Mouse (Mus musculus) hindbrain, embryonic 10.5 days (tissue): ENCODE data around the gene Pla2r1. TPM values are rescaled to one million over a fixed set of nuclear protein-coding genes. Genes with fewer than 3 reads are reported as not detected.

Source experiments
- DNase-seq: peaks from one replicate; pipeline ENCODE4 v3.0.0-alpha.2; 2017; ENCODE audit warnings: low spot score
- H3K27ac ChIP-seq: fragments of 300-500 bp; sonication (generic); 2 replicates; pipeline ENCODE4 v1.5.1; 2016; ENCODE audit warnings: mild to moderate bottlenecking, moderate library complexity
- H3K27me3 ChIP-seq: fragments of 300-500 bp; sonication (generic); 2 replicates; pipeline ENCODE4 v1.6.1; 2016; ENCODE audit warnings: mild to moderate bottlenecking; ENCODE audit not compliant: poor library complexity, insufficient read depth, severe bottlenecking
- H3K36me3 ChIP-seq: fragments of 300-500 bp; sonication (generic); 2 replicates; pipeline ENCODE4 v1.6.1; 2016; ENCODE audit warnings: mild to moderate bottlenecking, moderate library complexity
- H3K4me1 ChIP-seq: fragments of 300-500 bp; sonication (generic); replicated peaks from 2 replicates; pipeline ENCODE4 v1.6.1; 2016; ENCODE audit warnings: mild to moderate bottlenecking
- H3K4me3 ChIP-seq: fragments of 300-500 bp; sonication (generic); 2 replicates; pipeline ENCODE4 v1.5.1; 2016; ENCODE audit warnings: mild to moderate bottlenecking, moderate library complexity
- H3K9me3 ChIP-seq: fragments of 300-500 bp; sonication (generic); 2 replicates; pipeline ENCODE4 v1.6.1; 2016; ENCODE audit warnings: mild to moderate bottlenecking, moderate library complexity
- WGBS: fragments of 180-500 bp; shearing (Covaris S2); methylation state at CpG from one replicate; pipeline ENCODE4 v1.1.7; 2016; 5-methylcytosine and 5-hydroxymethylcytosine counted together
- polyA plus RNA-seq: library from polyadenylated mRNA; unstranded; fragments of >200 nt; fragmentation: Nextera tagmentation; extraction: Ambion mirVana; gene quantifications from 2 replicates; pipeline ENCODE4 v1.2.1, GENCODE M21; 2016

Pla2r1 gene
- polyA plus RNA-seq: 0.95 and 1.5 TPM in 2 replicates

GRCm38 (mm10) chr2:60552902-60553682 is at the start of gene Pla2r1:
Pla2r1 (minus strand) TSS chr2:60553308.
- Histone ChIP-seq H3K27me3 (peaks cover 23% of the 10 kb centered on the region), H3K4me1 (peaks cover 15% of the 10 kb centered on the region), H3K9me3 (no peaks in the 10 kb centered on the region), H3K4me3 (peak within 1 kb of the TSS; percentile 58), H3K27ac (peak within 1 kb of the TSS; percentile 67), H3K36me3 (no peaks in the 10 kb centered on the region)
- WGBS: 2% methylated on average over 33 of the region's 33 CpGs
- DNase-seq: peak; percentile 67

GRCm38 (mm10) chr2:60601326-60601725 is 48.2 kb upstream of the Pla2r1 start:
- 87% methylated on average over 2 of the region's 2 CpGs for WGBS
- no peak for DNase-seq
- Histone ChIP-seq H3K4me3 (no peak overlapping the region), H3K9me3 (no peaks in the 10 kb centered on the region), H3K27me3 (no peaks in the 10 kb centered on the region), H3K4me1 (no peaks in the 10 kb centered on the region), H3K36me3 (no peaks in the 10 kb centered on the region), H3K27ac (no peak overlapping the region)

DNA sequence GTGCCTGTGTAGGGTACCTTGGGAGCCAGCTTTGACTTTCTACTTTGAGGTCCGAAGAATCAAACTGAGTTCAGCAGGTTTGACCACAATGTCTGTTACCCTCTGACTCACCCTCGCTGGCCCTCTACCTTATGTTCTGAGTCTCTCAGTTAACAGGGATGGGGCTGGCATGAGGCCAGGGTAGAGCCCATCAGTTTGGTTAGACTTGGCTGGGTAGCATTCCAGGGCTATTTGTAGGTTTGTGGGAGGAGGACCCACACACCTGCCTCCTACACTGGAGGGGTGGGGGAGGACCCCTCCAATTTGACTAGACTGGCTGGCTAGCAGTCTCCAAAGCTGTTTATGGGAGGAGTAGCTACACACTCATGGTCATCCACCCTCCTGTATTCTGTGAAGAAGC is 47.8 kb upstream of the Pla2r1 start:
- Histone ChIP-seq H3K9me3 (no peaks in the 10 kb centered on the region), H3K27me3 (no peaks in the 10 kb centered on the region), H3K27ac (no peak overlapping the region), H3K4me1 (no peaks in the 10 kb centered on the region), H3K4me3 (no peak overlapping the region), H3K36me3 (no peaks in the 10 kb centered on the region)
- 91% methylated on average over 2 of the region's 2 CpGs for WGBS
- DNase-seq: no peak

DNA sequence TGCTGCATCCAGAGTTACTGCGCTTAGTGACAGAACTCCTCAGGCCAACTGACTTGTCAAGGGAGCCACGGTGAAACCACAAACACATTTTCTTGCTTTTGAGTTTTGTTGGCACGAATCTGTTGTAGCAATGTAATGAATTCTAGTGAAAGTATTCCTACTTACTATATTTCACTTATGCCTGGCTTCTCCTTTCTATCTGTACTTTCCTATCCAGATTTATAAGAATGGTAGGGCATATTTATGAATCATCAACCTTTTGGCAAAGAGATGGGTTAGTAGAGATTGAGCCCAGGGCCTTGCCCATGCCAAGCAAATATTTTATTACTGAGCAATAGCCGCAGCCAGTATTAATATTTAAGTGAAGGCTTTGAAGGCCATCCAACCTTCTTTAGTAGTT is 30.3 kb upstream of the Pla2r1 start:
- no peak for DNase-seq
- Histone ChIP-seq H3K27me3 (no peaks in the 10 kb centered on the region), H3K27ac (no peak overlapping the region), H3K4me3 (no peak overlapping the region), H3K9me3 (0 out of 2 replicates have a peak, but pooled peaks cover 2% of the 10 kb centered on the region), H3K36me3 (no peaks in the 10 kb centered on the region), H3K4me1 (no peaks in the 10 kb centered on the region)
- 92% methylated on average over 4 of the region's 4 CpGs for WGBS

GRCm38 (mm10) chr2:60554561-60554960 is 1.5 kb upstream of the Pla2r1 start:
- 70% methylated on average over 4 of the region's 4 CpGs for WGBS
- no peaks in the 10 kb centered on the region for H3K9me3 ChIP-seq
- H3K4me1 ChIP-seq: peaks cover 15% of the 10 kb centered on the region
- DNase-seq: no peak
- no peak overlapping the region for H3K4me3 ChIP-seq
- H3K27ac ChIP-seq: no peak overlapping the region
- peaks cover 23% of the 10 kb centered on the region for H3K27me3 ChIP-seq
- no peaks in the 10 kb centered on the region for H3K36me3 ChIP-seq

DNA sequence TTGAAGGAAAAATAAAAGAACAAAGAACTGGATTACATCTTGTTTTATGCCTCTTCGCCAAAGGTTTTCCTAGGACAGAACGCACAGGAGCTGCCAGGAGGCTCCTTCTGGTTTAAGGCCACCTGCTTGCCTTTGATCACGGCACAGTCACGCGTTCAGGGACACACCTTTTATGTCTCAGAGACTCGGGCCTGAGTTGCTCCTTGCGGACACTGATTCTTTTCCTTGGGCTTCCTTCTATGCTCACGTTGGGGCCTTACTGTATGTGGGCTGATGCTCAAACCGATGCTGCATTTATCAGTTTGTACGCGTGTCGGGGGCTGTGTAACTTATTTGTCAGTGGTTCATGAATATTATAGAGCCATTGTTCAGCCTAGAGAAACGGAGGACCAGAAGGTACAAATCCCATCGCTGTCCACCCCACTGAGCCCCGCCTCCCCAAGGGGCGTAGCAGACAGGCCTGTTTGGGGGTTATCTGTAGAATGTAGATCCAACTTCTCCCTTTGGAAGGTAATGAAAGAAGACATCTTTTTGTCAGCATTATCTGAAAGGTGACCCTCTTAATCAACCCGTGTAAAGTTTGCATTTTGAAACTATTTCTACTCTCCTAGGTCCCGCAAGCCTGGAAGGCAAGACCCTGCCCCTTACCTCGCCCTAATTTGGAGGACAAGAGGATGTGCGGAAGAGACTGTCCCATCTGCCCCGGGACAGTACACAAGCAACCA is 769 bp downstream of the Pla2r1 start:
- 17% methylated on average over 21 of the region's 21 CpGs for WGBS
- H3K4me3 ChIP-seq: peak overlapping the region; percentile 58
- DNase-seq: no peak
- peaks cover 23% of the 10 kb centered on the region for H3K27me3 ChIP-seq
- no peaks in the 10 kb centered on the region for H3K9me3 ChIP-seq
- H3K27ac ChIP-seq: peak overlapping the region; percentile 67
- peaks cover 15% of the 10 kb centered on the region for H3K4me1 ChIP-seq
- no peaks in the 10 kb centered on the region for H3K36me3 ChIP-seq

GRCm38 (mm10) chr2:60551673-60552072 is 1.4 kb downstream of the Pla2r1 start:
- Histone ChIP-seq H3K4me3 (no peak overlapping the region), H3K27ac (no peak overlapping the region), H3K4me1 (peaks cover 15% of the 10 kb centered on the region), H3K36me3 (no peaks in the 10 kb centered on the region), H3K9me3 (no peaks in the 10 kb centered on the region), H3K27me3 (peaks cover 23% of the 10 kb centered on the region)
- no peak for DNase-seq
- WGBS: 46% methylated on average over 2 of the region's 2 CpGs

- H3K27ac ChIP-seq: no peak overlapping the region
- DNase-seq: no peak
- no peaks in the 10 kb centered on the region for H3K36me3 ChIP-seq
- no peaks in the 10 kb centered on the region for H3K9me3 ChIP-seq
- H3K4me1 ChIP-seq: peaks cover 15% of the 10 kb centered on the region
- H3K4me3 ChIP-seq: no peak overlapping the region
- H3K27me3 ChIP-seq: peaks cover 23% of the 10 kb centered on the region
- 94% methylated on average over 8 of the region's 8 CpGs for WGBS
These were observed 2.6 kb downstream of the Pla2r1 start for GRCm38 (mm10) chr2:60550521-60550920.

- Histone ChIP-seq H3K36me3 (no peaks in the 10 kb centered on the region), H3K4me1 (peaks cover 15% of the 10 kb centered on the region), H3K9me3 (no peaks in the 10 kb centered on the region), H3K27me3 (peaks cover 23% of the 10 kb centered on the region), H3K27ac (no peak overlapping the region), H3K4me3 (no peak overlapping the region)
- 91% methylated on average over 2 of the region's 2 CpGs for WGBS
- DNase-seq: no peak
These were observed 3.3 kb downstream of the Pla2r1 start for GRCm38 (mm10) chr2:60549851-60550250.

DNA sequence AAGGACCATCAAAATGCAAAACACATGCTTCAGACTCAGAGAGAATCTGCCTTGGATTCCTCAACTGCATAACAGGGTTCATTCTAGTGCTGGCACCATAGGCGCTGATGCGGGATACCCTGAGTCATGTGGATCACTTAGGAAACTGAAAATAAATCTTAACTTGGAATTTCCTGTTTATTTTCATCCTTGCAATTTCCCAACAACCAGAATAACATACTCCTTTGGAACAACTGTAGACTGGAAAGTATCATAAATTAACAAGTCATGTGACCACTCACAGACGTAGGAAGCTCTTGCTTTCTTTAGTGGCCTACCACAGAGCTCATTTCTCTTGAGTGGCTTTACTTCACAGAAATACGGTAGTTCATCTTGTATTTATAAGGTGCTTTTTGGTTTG is 7.0 kb downstream of the Pla2r1 start:
- no peak overlapping the region for H3K4me3 ChIP-seq
- WGBS: 92% methylated on average over 4 of the region's 4 CpGs

DNA sequence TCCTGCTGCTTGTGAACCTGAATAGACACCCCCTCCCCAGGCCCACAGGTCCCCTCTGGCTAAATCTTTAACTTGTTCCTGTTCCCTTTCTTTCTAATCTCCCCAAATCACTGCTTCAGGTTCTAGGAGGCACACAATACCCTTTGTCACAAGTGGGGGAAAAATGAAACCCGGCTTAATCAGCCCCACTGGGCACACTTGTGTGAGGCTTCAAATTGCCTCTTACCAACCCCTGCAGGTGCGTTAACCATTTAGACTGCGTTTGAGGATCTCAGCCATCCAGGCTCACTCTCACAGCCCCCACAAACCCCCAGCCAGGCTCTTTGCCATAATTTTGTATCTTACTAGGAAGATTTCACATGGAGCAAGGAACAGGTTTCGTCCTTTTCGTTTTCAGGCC is 9.1 kb downstream of the Pla2r1 start:
- WGBS: 62% methylated on average over 5 of the region's 5 CpGs
- no peak overlapping the region for H3K27ac ChIP-seq
- no peak for DNase-seq
- H3K4me1 ChIP-seq: peaks cover 11% of the 10 kb centered on the region; the same call in 1 of the 2 replicates
- H3K36me3 ChIP-seq: no peaks in the 10 kb centered on the region
- H3K4me3 ChIP-seq: no peak overlapping the region
- no peaks in the 10 kb centered on the region for H3K27me3 ChIP-seq
- H3K9me3 ChIP-seq: no peaks in the 10 kb centered on the region

More for the DNA sequence above, 7.0 kb downstream of the Pla2r1 start:
- no peaks in the 10 kb centered on the region for H3K36me3 ChIP-seq
- no peak for DNase-seq
- H3K27me3 ChIP-seq: peaks cover 5% of the 10 kb centered on the region
- no peaks in the 10 kb centered on the region for H3K9me3 ChIP-seq
- no peak overlapping the region for H3K27ac ChIP-seq
- H3K4me1 ChIP-seq: peaks cover 10% of the 10 kb centered on the region; the same call in 1 of the 2 replicates

- Histone ChIP-seq H3K36me3 (no peaks in the 10 kb centered on the region), H3K27ac (no peak overlapping the region), H3K27me3 (no peaks in the 10 kb centered on the region), H3K9me3 (0 out of 2 replicates have a peak, but pooled peaks cover 4% of the 10 kb centered on the region), H3K4me1 (peaks cover 11% of the 10 kb centered on the region; the same call in 1 of the 2 replicates), H3K4me3 (no peak overlapping the region)
- no peak for DNase-seq
- WGBS: 57% methylated on average over 5 of the region's 5 CpGs
These were observed 11.4 kb downstream of the Pla2r1 start for GRCm38 (mm10) chr2:60541745-60542144.

DNA sequence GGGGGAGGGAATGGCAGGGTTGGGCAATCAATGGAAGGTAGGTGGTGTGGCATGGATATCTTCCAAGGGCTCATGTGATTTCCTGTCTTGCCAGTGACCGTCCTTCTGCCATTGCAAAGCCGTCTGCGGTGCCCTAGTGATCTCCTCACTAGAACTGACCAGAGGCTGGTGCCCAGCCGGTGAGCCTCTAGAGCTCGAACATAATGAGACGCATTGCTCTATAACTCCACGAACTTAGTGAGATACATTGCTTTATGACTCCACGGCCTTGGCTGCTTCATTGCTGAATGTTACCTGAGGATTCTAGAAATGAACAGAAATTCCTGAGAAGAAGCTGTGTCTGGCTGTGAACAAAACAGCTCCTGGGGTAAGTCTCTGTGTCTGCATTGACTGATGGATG is 12.8 kb downstream of the Pla2r1 start:
- WGBS: 92% methylated on average over 8 of the region's 8 CpGs
- no peak for DNase-seq
- peaks cover 11% of the 10 kb centered on the region; the same call in 1 of the 2 replicates for H3K4me1 ChIP-seq
- no peak overlapping the region for H3K4me3 ChIP-seq
- H3K9me3 ChIP-seq: 0 out of 2 replicates have a peak, but pooled peaks cover 4% of the 10 kb centered on the region
- H3K27ac ChIP-seq: no peak overlapping the region
- H3K27me3 ChIP-seq: no peaks in the 10 kb centered on the region
- H3K36me3 ChIP-seq: no peaks in the 10 kb centered on the region
